Mouse (Mus musculus) intestine, embryonic 15.5 days (tissue): ENCODE results near the gene Ccdc61. TPM values are rescaled to one million over a fixed set of nuclear protein-coding genes. Genes with fewer than 3 reads are reported as not detected.

Experiments used
- polyA plus RNA-seq: library from polyadenylated mRNA; unstranded; fragments of >200 nt; fragmentation: Nextera tagmentation; extraction: Ambion mirVana; gene quantifications from 2 replicates; pipeline ENCODE4 v1.2.1, GENCODE M21; 2015

Ccdc61 gene
- polyA plus RNA-seq, 1 experiment from 2014 or later: 25.2 TPM

Other genes with a start within 250 kb of the Ccdc61 start
- gene Psg20, start 224.2 kb downstream of the Ccdc61 start, polyA plus RNA-seq: not detected in 2 replicates
- not detected in 2 replicates for gene Psg22, start 192.3 kb downstream of the Ccdc61 start, polyA plus RNA-seq
- gene Psg19, start 111.9 kb downstream of the Ccdc61 start, polyA plus RNA-seq: not detected in 2 replicates
- gene Psg17, start 88.8 kb downstream of the Ccdc61 start, polyA plus RNA-seq: 0.13 TPM in 2 replicates
- gene Mill2, start 70.4 kb downstream of the Ccdc61 start, polyA plus RNA-seq: 0.73 TPM in 2 replicates
- gene Pglyrp1, start 39.1 kb downstream of the Ccdc61 start, polyA plus RNA-seq: 53.1 and 72.8 TPM in 2 replicates
- gene Nova2, start 15.5 kb upstream of the Ccdc61 start, polyA plus RNA-seq: 0.49 and 0.57 TPM in 2 replicates
- gene Nanos2, start 77.0 kb upstream of the Ccdc61 start, polyA plus RNA-seq: not detected in 2 replicates
- gene Mypop, start 80.8 kb upstream of the Ccdc61 start, polyA plus RNA-seq: 2.5 and 2.9 TPM in 2 replicates
- gene Irf2bp1, start 93.6 kb upstream of the Ccdc61 start, polyA plus RNA-seq: 24.5 and 24.6 TPM in 2 replicates
- gene Foxa3, start 113.1 kb upstream of the Ccdc61 start, polyA plus RNA-seq: 26.6 and 28.3 TPM in 2 replicates
- gene Sympk, start 114.0 kb upstream of the Ccdc61 start, polyA plus RNA-seq: 29.6 and 30.3 TPM in 2 replicates
- gene Rsph6a, start 144.3 kb upstream of the Ccdc61 start, polyA plus RNA-seq: not detected in 2 replicates
- gene Dmwd, start 165.8 kb upstream of the Ccdc61 start, polyA plus RNA-seq: 11.0 and 13.4 TPM in 2 replicates
- 52.2 and 53.7 TPM in 2 replicates for gene Dmpk, start 173.4 kb upstream of the Ccdc61 start, polyA plus RNA-seq
- gene Six5, start 184.2 kb upstream of the Ccdc61 start, polyA plus RNA-seq: 8.7 and 8.8 TPM in 2 replicates
- 1.8 and 2.3 TPM in 2 replicates for gene Gm4969, start 208.0 kb upstream of the Ccdc61 start, polyA plus RNA-seq
- 10.5 and 12.8 TPM in 2 replicates for gene Fbxo46, start 209.4 kb upstream of the Ccdc61 start, polyA plus RNA-seq
- 9.2 and 11.5 TPM in 2 replicates for gene Qpctl, start 238.9 kb upstream of the Ccdc61 start, polyA plus RNA-seq
- gene Snrpd2, start 239.3 kb upstream of the Ccdc61 start, polyA plus RNA-seq: 138 TPM in 2 replicates